Mouse (Mus musculus): ENCODE results near the gene Fam69a.
"Not testable (repeated sequence)": the region's sequence is repeated elsewhere in the genome, so short reads cannot be mapped to it uniquely, and the experiment has no call there.

The Fam69a gene

DNA sequence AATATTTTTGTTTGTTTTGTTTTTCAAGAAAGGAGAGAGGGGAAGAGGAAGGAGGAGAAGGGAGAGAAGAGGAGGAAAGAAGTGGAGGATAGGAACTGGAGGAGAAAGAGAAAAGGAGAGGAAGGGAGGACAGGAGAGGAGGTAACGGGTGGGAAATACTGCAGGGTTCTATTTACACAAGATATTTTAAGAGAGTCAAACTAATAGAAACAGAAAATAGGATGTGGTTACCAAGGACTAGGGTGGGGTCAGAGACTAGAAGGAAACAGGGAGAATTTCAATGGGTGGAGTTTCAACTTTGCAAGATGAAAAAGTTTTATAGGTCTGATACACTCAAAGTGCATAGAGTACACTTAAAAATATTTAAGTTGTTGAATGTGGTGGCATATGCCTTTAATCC, 7.0 kb downstream of the Fam69a start:
- no peak for DNase-seq (ENCODE audit: low spot score)

GRCm38 (mm10) chr5:107978289-107979035, 8.4 kb downstream of the Fam69a start:
- no peak for DNase-seq (ENCODE audit: low spot score)

DNA sequence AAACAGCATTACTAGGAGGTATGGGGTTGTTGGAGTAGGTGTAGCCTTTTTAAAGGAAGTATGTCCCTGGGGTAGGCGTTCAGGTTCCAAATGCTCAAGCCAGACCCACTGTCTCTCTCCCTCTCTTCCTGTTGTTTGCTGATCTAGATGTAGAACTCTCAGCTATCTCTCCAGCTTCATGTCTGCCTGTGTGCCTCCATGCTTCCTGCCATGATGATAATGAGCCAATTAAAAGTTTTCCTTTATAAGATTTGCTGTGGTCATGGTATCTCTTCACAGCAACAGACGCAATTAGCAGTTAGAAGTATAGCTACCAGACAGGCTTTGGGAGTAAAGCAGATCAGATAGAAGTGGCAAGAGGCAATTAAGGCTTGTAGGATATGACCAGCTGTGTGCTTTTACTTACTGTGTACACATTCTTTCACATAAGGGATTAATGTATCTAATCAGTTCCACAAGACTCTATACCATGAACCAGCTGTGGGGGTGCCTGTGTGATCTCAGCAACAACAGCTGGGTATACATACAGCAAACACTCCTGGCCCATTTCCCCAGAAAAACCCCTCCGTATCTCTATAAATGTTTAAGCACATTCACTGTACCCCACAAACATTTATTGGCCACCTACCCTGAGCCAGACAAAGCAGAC, 9.1 kb downstream of the Fam69a start:
- no peak for DNase-seq (ENCODE audit: low spot score)

- DNase-seq (ENCODE audit: low spot score): no peak
These were observed 13.6 kb downstream of the Fam69a start for GRCm38 (mm10) chr5:107973310-107973709.

DNA sequence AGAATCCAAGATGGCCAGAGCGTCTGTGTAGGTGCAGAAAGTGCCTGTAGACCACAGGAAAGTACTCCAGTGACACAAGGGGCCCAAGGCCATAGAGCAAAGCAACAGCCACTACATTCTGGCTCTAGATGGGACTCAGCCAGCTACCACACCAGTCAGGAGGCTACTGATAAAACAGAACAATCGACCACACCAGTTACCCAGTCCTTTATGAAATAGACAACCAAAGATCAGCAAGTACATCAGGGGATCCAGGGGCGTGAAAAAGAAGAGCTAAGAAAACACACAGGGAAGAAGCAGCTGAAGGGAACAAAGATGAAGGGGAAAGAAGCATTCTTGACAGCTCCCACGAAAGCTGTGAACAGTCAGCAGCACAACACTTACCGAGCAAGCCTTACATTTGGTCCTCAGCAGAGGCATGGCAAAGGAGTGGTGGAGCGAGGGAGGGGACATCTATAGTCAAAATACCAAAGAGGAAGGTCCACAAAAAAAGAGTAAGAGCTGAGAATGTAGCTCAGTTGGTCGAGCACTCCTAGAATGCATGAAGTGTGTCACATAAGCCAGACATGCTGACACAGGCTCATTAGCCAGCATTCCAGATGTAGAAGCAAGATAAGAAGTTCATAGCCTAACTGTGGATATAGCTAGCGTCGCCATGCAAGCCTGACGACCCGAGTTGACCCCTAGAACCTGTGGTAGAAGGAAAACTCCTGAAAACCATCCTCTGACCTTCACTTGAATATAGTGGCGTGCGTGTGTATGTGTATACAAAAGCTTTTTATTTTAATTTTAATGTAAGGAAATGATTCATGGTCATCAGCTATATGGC, 14.2 kb downstream of the Fam69a start:
- no peak for DNase-seq (ENCODE audit: low spot score)

DNA sequence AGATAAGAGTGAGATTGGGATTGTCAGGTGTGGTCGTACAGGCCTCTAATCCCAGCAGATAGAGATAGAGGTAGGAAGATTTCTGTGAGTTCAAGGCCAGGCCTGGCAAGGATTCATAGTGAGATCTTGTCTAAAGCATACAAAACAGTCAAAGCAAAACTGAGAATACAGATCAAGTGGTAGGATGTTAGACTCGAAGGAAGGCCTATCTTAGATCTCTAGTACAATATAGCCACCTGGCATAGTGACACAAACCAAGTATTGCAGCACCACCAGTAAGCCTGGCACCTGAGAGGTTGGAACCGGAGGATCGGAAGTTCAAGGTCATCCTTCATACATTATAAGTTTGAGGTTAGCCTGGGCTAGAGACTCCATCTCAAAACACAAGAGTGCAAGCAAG, 15.8 kb downstream of the Fam69a start:
- no peak for DNase-seq (ENCODE audit: low spot score)

DNA sequence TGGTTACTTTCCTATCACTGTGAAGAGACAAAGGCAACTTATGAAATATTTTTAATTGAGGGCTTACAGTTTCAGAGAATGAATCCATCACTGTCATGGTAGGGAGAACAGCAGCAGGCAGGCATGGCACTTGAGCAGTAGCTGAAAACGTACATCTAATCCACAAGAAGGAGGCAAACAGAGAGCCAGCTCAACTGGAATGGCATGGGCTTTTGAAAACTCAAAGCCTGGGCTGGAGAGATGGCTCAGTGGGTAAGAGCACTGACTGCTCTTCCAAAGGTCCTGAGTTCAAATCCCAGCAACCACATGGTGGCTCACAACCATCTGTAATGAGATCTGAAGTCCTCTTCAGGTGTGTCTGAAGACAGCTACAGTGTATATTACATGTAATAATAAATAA, 17.1 kb downstream of the Fam69a start:
- not testable (repeated sequence) for DNase-seq (ENCODE audit: low spot score)

DNA sequence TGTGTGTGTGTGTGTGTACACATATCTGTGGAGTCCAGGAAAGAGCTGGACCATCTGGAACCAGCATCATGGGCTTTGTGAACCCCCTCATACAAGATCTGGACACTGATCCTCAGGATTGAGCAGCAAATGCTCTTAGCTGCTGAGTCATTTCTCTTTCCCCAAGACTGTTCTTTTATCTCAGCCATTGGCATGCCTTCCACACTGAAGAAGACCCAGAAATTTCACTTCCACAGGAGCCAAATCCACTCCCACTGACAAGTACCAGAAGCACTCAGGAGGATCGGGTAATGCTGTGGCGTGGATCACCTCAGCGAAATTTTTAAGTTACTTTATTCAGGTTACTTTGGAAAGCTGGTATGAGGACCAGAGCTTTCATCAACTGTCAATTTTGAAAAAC, 18.8 kb downstream of the Fam69a start:
- no peak for DNase-seq (ENCODE audit: low spot score)

DNA sequence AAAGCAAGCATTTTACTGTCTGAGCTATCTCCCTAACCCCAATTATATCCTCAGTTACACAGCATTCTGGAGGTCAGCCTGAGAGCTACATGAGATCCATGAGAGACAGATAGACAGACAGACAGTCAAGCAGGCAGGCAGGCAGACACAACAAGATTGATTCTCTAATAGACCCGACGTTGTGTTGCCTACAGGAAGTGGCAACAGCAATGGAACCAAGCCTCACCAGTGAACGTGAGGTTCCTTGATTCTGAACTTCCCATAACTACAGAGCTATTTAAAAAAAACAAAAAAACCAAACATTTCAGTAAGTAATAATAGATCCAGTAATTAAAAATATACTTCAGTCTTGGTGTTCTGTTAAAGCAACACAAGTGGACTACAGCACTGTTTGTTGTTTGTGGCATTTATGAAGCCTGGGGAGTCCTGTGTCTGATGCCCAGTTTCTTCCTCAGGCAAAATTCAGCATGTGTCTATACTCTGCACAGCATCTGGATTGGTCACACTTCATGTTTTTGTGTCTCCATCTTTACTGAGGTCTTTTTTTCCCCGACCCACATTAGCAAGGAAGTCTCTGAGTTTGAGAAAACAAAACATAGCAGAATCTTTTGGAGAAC, 19.9 kb downstream of the Fam69a start:
- DNase-seq (ENCODE audit: low spot score): no peak

- no peak for DNase-seq (ENCODE audit: low spot score)
These were observed 20.7 kb downstream of the Fam69a start for GRCm38 (mm10) chr5:107966156-107966555.

DNA sequence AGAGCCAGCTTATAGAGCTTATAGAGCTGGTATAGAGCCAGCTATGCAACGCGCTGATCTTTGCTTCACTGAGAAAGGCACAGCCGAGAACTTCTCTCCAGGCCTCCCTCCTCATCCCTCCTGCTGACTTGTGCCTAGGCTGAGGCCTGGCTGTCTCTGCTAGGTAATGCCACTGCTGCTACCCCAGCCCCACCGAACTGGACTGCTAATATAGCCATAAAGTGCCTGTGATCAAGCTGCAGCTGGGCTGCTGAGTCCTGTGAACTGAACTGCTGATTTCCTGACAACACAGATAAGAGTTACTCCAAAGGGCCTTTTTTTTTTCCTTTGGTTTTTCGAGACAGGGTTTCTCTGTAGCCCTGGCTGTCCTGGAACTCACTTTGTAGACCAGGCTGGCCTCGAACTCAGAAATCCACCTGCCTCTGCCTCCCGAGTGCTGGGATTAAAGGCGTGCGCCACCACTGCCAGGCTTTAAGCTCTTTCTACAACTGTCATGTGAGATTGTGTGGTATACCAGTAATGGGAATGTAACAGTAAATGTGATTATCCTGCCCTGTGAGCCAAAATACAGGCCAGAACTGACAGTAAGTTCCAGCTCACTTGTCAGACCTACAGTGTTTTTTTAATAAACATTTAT, 21.4 kb downstream of the Fam69a start:
- no peak for DNase-seq (ENCODE audit: low spot score)

GRCm38 (mm10) chr5:107964031-107964758, 22.7 kb downstream of the Fam69a start:
- no peak for DNase-seq (ENCODE audit: low spot score)

DNA sequence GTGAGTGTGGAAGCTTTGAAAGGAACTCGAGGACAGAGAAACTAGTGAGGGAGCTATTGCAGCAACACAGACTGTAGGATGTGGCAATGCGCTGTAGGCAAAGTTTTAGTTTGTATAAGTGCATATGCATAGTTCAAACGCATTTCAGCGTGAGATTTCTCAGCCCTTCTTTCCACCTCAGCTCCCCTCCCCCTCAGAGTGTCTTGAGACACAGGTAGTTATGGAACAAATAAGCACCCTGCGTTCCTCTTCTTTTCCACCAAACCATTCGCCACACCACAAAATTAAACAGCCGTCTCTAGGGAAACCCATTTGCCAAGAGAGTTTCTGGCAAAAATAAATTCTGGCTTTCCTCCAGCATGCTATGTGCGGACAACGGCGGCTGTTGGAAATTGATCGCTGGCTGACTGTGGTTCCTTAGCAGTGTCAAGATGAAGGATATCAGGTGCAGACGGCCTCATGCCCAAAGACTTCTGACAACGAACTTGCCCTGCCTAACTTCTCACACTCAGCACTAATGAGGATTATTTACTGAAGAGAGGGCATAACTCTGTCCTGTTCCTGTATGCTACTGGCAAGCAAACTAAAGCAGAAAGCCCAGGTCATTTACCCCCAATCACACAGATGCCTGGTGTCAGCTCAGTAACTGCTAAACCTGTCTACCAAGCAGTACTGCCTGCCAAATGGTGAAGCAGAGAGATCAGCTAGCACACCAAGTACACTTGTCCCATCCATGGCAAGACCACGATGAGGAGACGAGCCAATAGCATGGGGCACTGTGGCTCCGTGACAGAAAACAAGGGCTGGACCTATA, 25.2 kb downstream of the Fam69a start:
- DNase-seq (ENCODE audit: low spot score): peak; percentile 18

- no peak for DNase-seq (ENCODE audit: low spot score)
These were observed 26.2 kb downstream of the Fam69a start for GRCm38 (mm10) chr5:107960532-107961202.

- DNase-seq (ENCODE audit: low spot score): no peak
These were observed 27.1 kb downstream of the Fam69a start for GRCm38 (mm10) chr5:107959624-107960300.

GRCm38 (mm10) chr5:107950643-107951042, 36.2 kb downstream of the Fam69a start:
- no peak for DNase-seq (ENCODE audit: low spot score)

DNA sequence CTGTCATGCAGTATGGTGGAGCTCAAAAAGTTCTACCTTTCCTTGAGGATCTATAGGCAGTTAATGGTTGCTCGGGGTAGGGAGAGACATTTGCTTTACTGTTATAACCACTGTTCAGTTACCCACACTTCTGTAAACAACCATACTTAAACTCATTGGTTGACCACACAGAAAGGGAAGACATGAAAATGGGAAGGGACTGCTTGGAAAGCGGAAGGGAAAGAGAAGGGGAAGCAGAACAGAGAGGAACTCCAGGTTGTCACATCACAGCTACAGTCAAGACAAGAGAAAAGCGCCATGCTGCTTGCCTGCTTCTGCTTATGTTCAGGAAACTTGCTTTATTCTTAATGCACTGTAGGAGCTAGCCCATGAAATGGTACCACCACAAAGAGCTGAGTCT, 37.3 kb downstream of the Fam69a start:
- no peak for DNase-seq (ENCODE audit: low spot score)

DNA sequence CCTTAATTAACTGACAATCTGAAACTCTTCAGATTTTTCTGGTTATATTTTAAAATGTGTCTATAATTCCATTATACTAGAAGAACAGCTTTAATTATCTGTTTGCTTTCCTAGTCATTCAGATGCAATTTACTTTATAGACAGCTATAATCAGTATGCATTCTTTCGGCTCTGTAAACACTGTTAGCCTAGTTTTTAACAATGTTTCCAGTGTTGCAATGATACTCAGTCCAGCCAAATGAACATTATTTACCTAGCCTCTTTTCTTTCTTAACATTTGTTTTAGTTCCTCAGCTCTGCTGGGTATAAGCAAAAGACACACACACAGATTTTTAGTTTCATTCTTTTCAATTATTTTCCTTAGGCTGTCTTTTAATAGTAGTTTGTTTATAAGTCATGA, 38.0 kb downstream of the Fam69a start:
- DNase-seq (ENCODE audit: low spot score): no peak

GRCm38 (mm10) chr5:107947548-107947947, 39.3 kb downstream of the Fam69a start:
- no peak for DNase-seq (ENCODE audit: low spot score)
